Mouse (Mus musculus) lung, adult 2 months (tissue): ENCODE results near the gene Acsm4.

Experiments used
- CTCF ChIP-seq: fragments of 200-500 bp; IDR thresholded peaks from 2 replicates; pipeline ENCODE4 v1.5.1; 2011; ENCODE audit warnings: mild to moderate bottlenecking, low read length, control low read depth; ENCODE audit not compliant: insufficient read depth
- POLR2A ChIP-seq: fragments of 200-500 bp; IDR thresholded peaks from 2 replicates; pipeline ENCODE4 v1.6.1; 2011; ENCODE audit warnings: low read depth, mild to moderate bottlenecking, control low read depth, low read length, borderline replicate concordance; ENCODE audit errors: extremely low read depth

GRCm38 (mm10) chr7:119744321-119744720 lies 54.5 kb downstream of the Acsm4 start:
- no peak for TF ChIP-seq POLR2A
- no peak for TF ChIP-seq CTCF
